Mouse (Mus musculus) heart, adult 2 months (tissue): Measurements from ENCODE around the gene Hmg20a.

Experiments
- CTCF ChIP-seq: fragments of 200-600 bp; IDR thresholded peaks from 2 replicates; pipeline ENCODE4 v1.8.1; 2022; ENCODE audit warnings: antibody characterized with exemption, mild to moderate bottlenecking, moderate library complexity
- POLR2A ChIP-seq: fragments of 200-500 bp; IDR thresholded peaks from 2 replicates; pipeline ENCODE4 v1.6.1; 2011; ENCODE audit warnings: mild to moderate bottlenecking, low read depth, low read length, control low read depth; ENCODE audit not compliant: insufficient read depth

DNA sequence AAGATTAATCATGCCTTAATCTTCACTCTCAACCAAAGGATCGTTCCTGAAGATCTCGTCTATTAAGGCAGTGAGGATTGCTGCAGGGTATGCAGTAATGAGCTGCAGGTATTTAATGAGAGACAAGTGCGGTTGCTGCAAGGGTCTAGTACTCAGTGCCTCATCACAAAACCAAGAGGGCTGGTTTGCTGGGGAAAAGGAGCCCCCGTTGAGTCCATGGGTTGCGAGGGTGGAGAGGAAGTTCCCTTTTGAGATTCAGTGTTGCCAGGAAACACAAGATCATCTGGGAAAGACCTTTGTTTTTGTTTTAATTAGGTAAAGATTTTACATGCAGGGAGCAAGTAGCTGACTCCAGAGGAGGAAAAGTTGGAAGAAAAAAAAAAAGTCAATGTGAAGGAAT, 86.1 kb downstream of the Hmg20a start:
- TF ChIP-seq POLR2A (no peak), CTCF (no peak)
